Mouse (Mus musculus) intestine, embryonic 14.5 days (tissue): Measurements from ENCODE around the gene Farsa. TPM values are rescaled to one million over a fixed set of nuclear protein-coding genes. Genes with fewer than 3 reads are reported as not detected.
A peak's percentile ranks its signal among the peaks of the same experiment; 100 is the strongest.

Experiments used
- ATAC-seq: fragments of 200-750 bp; cut with Nextera tagmentation; replicated peaks from 2 replicates; pipeline ENCODE4 v1.8.0; 2017; ENCODE audit warnings: low read depth, moderate number of reproducible peaks, moderate TSS enrichment, moderate library complexity; ENCODE audit not compliant: low FRiP score, low TSS enrichment
- DNase-seq: peaks from one replicate; pipeline ENCODE4 v3.0.0-alpha.2; 2018; ENCODE audit warnings: low spot score
- H3K27ac ChIP-seq: fragments of 300-500 bp; sonication (generic); 2 replicates; pipeline ENCODE4 v1.5.1; 2014; ENCODE audit warnings: low read depth, mild to moderate bottlenecking, control low read depth
- H3K27me3 ChIP-seq: fragments of 300-500 bp; sonication (generic); replicated peaks from 2 replicates; pipeline ENCODE4 v1.6.1; 2014; ENCODE audit warnings: low read length, control low read depth; ENCODE audit not compliant: control insufficient read depth, insufficient read depth
- H3K36me3 ChIP-seq: fragments of 300-500 bp; sonication (generic); 2 replicates; pipeline ENCODE4 v1.6.1; 2014; ENCODE audit warnings: low read length, control low read depth; ENCODE audit not compliant: control insufficient read depth, insufficient read depth
- H3K4me1 ChIP-seq: fragments of 300-500 bp; sonication (generic); replicated peaks from 2 replicates; pipeline ENCODE4 v1.6.1; 2014; ENCODE audit warnings: low read length, control low read depth, mixed read lengths; ENCODE audit not compliant: control insufficient read depth, insufficient read depth
- H3K4me2 ChIP-seq: fragments of 300-500 bp; sonication (generic); 2 replicates; pipeline ENCODE4 v1.6.1; 2014; ENCODE audit warnings: low read length
- H3K4me3 ChIP-seq: fragments of 300-500 bp; sonication (generic); 2 replicates; pipeline ENCODE4 v1.5.1; 2014; ENCODE audit warnings: low read depth, low read length, control low read depth, mixed read lengths
- H3K9ac ChIP-seq: fragments of 300-500 bp; sonication (generic); 2 replicates; pipeline ENCODE4 v1.6.1; 2014; ENCODE audit warnings: mild to moderate bottlenecking, low read length
- H3K9me3 ChIP-seq: fragments of 300-500 bp; sonication (generic); 2 replicates; pipeline ENCODE4 v1.6.1; 2016; ENCODE audit warnings: low read length, control low read depth; ENCODE audit not compliant: control insufficient read depth
- WGBS: fragments of 180-500 bp; shearing (Covaris S2); extraction: QIAGEN DNeasy Blood & Tissue Kit; methylation state at CpG from one replicate; pipeline ENCODE4 v1.1.7; 2014; 5-methylcytosine and 5-hydroxymethylcytosine counted together
- microRNA-seq: library from miRNA; unstranded; fragments of <30 nt; microRNA quantifications from one replicate; pipeline ENCODE4, GENCODE M21; 2016
- polyA plus RNA-seq: library from polyadenylated mRNA; unstranded; fragments of >200 nt; fragmentation: Nextera tagmentation; extraction: Ambion mirVana; gene quantifications from 2 replicates; pipeline ENCODE4 v1.2.1, GENCODE M21; 2014

Gene Farsa
- polyA plus RNA-seq, 1 experiment from 2014 or later: 89.0 TPM

DNA sequence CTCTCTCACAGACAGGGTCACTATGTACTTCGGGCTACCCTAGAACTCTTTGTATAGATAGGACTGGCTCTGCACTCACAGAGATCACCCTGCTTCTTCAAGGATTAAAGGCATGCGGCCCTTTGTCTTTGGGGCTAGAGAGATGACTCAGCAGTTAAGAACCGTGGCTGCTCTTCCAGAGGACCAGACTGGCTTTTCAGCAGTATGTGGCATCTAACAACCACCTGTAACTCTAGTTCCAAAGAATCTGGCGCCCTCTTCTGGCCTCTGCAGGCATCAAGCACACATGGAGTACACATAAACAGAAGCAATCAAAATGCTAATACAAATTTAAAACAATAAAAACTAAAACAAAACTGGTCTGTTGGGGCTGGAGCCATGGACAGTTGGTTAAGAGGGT, 57.2 kb downstream of the Farsa start:
- no peaks in the 10 kb centered on the region for H3K36me3 ChIP-seq
- peak overlapping the region; percentile 64 for H3K4me2 ChIP-seq
- no peaks in the 10 kb centered on the region for H3K9me3 ChIP-seq
- no peak overlapping the region for H3K27ac ChIP-seq
- H3K27me3 ChIP-seq: peaks cover 66% of the 10 kb centered on the region
- ATAC-seq (no peak), DNase-seq (no peak)
- H3K4me3 ChIP-seq: no peak overlapping the region
- WGBS: 27% methylated on average over 4 of the region's 4 CpGs
- H3K9ac ChIP-seq: no peak overlapping the region
- peaks cover 7% of the 10 kb centered on the region; the same call in 1 of the 2 replicates for H3K4me1 ChIP-seq

DNA sequence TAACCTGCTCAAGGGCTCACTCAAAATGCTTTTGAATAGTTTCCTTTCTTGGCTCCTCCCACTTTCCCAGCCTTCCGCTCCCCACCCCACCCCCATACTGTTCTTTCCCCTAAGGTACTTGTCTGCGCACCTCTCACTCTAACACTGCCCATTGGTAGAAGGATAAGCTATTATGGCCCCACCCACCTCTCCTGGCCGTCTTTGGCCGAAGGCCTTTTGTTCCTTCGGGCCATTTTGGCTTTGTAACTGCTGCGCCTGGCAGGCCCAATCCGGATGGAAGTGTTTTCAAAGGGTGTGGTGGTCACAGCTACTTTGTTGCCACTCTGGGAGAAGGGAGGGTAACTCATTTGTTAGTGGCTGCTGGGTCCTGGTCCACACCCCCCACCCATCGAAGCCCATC, 58.5 kb downstream of the Farsa start:
- Histone ChIP-seq H3K27me3 (peaks cover 54% of the 10 kb centered on the region), H3K9me3 (no peaks in the 10 kb centered on the region), H3K36me3 (no peaks in the 10 kb centered on the region)

DNA sequence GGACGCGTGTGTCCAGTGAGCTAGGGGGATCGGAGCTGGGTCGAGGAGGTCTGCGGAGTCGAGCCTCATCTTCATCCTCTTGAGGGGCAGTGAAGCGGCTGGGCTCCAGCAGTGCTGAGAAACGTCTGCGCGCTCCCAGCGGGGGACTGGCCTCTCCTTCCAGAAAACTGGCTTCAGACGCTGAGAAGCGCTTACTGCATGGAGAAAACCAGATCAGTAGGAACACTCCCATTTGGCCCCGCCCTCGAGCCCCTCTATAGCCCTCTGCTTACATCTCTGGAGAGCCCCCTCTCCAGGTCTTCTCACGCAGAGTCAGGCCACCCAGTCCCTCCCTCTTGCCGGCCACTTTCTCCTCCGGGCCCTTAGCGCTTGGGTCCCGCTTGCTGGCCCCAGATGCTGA, 61.0 kb downstream of the Farsa start:
- ATAC-seq: no peak
- Histone ChIP-seq H3K27me3 (peaks cover 30% of the 10 kb centered on the region), H3K4me1 (no peaks in the 10 kb centered on the region), H3K36me3 (no peaks in the 10 kb centered on the region), H3K9ac (no peak overlapping the region), H3K4me2 (no peak overlapping the region), H3K9me3 (no peaks in the 10 kb centered on the region), H3K4me3 (no peak overlapping the region), H3K27ac (no peak overlapping the region)
- no peak for DNase-seq
- WGBS: 25% methylated on average over 20 of the region's 20 CpGs

More for the DNA sequence above, 58.5 kb downstream of the Farsa start:
- Histone ChIP-seq H3K27ac (no peak overlapping the region), H3K4me1 (0 out of 2 replicates have a peak, but pooled peaks cover 4% of the 10 kb centered on the region), H3K9ac (no peak overlapping the region), H3K4me3 (no peak overlapping the region), H3K4me2 (no peak overlapping the region)
- DNase-seq (no peak), ATAC-seq (no peak)
- 84% methylated on average over 8 of the region's 8 CpGs for WGBS

DNA sequence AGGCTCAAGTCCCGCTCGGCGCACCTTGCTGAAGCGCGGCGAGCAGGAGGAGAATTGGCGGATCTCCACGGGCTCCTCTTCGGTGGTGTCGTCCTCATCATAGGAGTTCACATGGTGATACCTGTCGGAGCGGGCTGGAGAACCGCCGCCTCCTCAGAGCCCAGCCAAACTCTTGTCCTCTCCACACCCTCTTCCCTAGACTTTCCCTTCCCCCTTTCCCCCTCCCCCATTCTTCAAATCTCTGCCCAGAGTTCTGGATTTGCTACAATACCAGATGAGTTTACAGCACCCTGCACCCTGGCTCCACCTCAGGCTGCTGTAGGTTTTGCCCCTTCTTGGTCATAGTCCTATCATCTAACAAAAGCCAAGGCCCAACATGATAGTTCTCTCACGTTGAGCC, 61.9 kb downstream of the Farsa start:
- Histone ChIP-seq H3K27ac (no peak overlapping the region), H3K4me2 (no peak overlapping the region), H3K4me1 (no peaks in the 10 kb centered on the region), H3K4me3 (no peak overlapping the region), H3K9me3 (no peaks in the 10 kb centered on the region), H3K9ac (no peak overlapping the region), H3K27me3 (peaks cover 25% of the 10 kb centered on the region), H3K36me3 (no peaks in the 10 kb centered on the region)
- DNase-seq (no peak), ATAC-seq (no peak)
- WGBS: 90% methylated on average over 15 of the region's 15 CpGs

Small RNA genes lying within 50 kb of the gene (microRNA-seq; reads per million reads assigned to microRNA genes)
- gene Mir7069: 2.5 reads per million, percentile 26 among the genes with 10 or more reads in this experiment

Other genes with a start within 250 kb of the Farsa start
- gene Ier2, start 194.1 kb upstream of the Farsa start, polyA plus RNA-seq: 73.2 and 75.5 TPM in 2 replicates
- gene Trmt1, start 170.7 kb upstream of the Farsa start, polyA plus RNA-seq: 85.9 and 87.0 TPM in 2 replicates
- 23.7 and 25.0 TPM in 2 replicates for gene Nacc1, start 169.1 kb upstream of the Farsa start, polyA plus RNA-seq
- 4.3 and 5.2 TPM in 2 replicates for gene Lyl1, start 155.5 kb upstream of the Farsa start, polyA plus RNA-seq
- 3.3 and 4.1 TPM in 2 replicates for gene G430095P16Rik, start 134.0 kb upstream of the Farsa start, polyA plus RNA-seq
- gene Nfix, start 56.6 kb upstream of the Farsa start, polyA plus RNA-seq: 12.8 and 14.4 TPM in 2 replicates
- 5.2 and 5.4 TPM in 2 replicates for gene Dand5, start 34.2 kb upstream of the Farsa start, polyA plus RNA-seq
- 57.8 and 60.8 TPM in 2 replicates for gene Gadd45gip1, start 25.5 kb upstream of the Farsa start, polyA plus RNA-seq
- gene Rad23a, start 16.3 kb upstream of the Farsa start, polyA plus RNA-seq: 126 and 129 TPM in 2 replicates
- 721 and 823 TPM in 2 replicates for gene Calr, start 10.1 kb upstream of the Farsa start, polyA plus RNA-seq
- gene Syce2, start 15.1 kb downstream of the Farsa start, polyA plus RNA-seq: 67.9 and 68.9 TPM in 2 replicates
- gene Gcdh, start 36.9 kb downstream of the Farsa start, polyA plus RNA-seq: 35.7 and 37.8 TPM in 2 replicates
- 0.77 and 1.8 TPM in 2 replicates for gene Klf1, start 44.9 kb downstream of the Farsa start, polyA plus RNA-seq
- 8.3 and 8.6 TPM in 2 replicates for gene Dnase2a, start 51.6 kb downstream of the Farsa start, polyA plus RNA-seq
- gene Mast1, start 80.4 kb downstream of the Farsa start, polyA plus RNA-seq: 2.3 and 2.6 TPM in 2 replicates
- gene Rtbdn, start 90.0 kb downstream of the Farsa start, polyA plus RNA-seq: 0.09 TPM in 1 of 2 replicates, not detected in the other
- gene Gm49661, start 112.4 kb downstream of the Farsa start, polyA plus RNA-seq: not detected in 2 replicates
- 771 and 821 TPM in 2 replicates for gene Prdx2, start 112.6 kb downstream of the Farsa start, polyA plus RNA-seq
- gene Rnaseh2a, start 112.8 kb downstream of the Farsa start, polyA plus RNA-seq: 132 and 141 TPM in 2 replicates
- 14.4 and 17.2 TPM in 2 replicates for gene Junb, start 121.7 kb downstream of the Farsa start, polyA plus RNA-seq
- 36.0 and 40.7 TPM in 2 replicates for gene Hook2, start 133.6 kb downstream of the Farsa start, polyA plus RNA-seq
- not detected in 2 replicates for gene Best2, start 157.5 kb downstream of the Farsa start, polyA plus RNA-seq
- gene Asna1, start 168.3 kb downstream of the Farsa start, polyA plus RNA-seq: 95.9 and 105 TPM in 2 replicates
- gene Trir, start 169.8 kb downstream of the Farsa start, polyA plus RNA-seq: 115 and 143 TPM in 2 replicates
- 15.5 and 15.7 TPM in 2 replicates for gene Tnpo2, start 179.9 kb downstream of the Farsa start, polyA plus RNA-seq
- gene Fbxw9, start 203.1 kb downstream of the Farsa start, polyA plus RNA-seq: 26.2 and 26.9 TPM in 2 replicates
- 0.71 TPM in 1 of 2 replicates, not detected in the other for gene Gm5741, start 211.0 kb downstream of the Farsa start, polyA plus RNA-seq
- gene Dhps, start 214.8 kb downstream of the Farsa start, polyA plus RNA-seq: 63.8 and 67.5 TPM in 2 replicates
- 142 and 156 TPM in 2 replicates for gene Wdr83os, start 223.8 kb downstream of the Farsa start, polyA plus RNA-seq
- 43.2 and 44.2 TPM in 2 replicates for gene Wdr83, start 224.3 kb downstream of the Farsa start, polyA plus RNA-seq
- gene Man2b1, start 226.3 kb downstream of the Farsa start, polyA plus RNA-seq: 41.7 and 46.7 TPM in 2 replicates